Mouse (Mus musculus) limb, embryonic 13.5 days (tissue): ENCODE measurements around the gene Ankrd27. TPM values are rescaled to one million over a fixed set of nuclear protein-coding genes. Genes with fewer than 3 reads are reported as not detected.
A peak's percentile ranks its signal among the peaks of the same experiment; 100 is the strongest.

Source experiments
- ATAC-seq: fragments of 200-750 bp; cut with Nextera tagmentation; 2 replicates; pipeline ENCODE4 v1.8.0; 2017; ENCODE audit warnings: low read depth, moderate number of reproducible peaks, moderate TSS enrichment; ENCODE audit not compliant: low FRiP score
- H3K27ac ChIP-seq: fragments of 300-500 bp; sonication (generic); 2 replicates; pipeline ENCODE4 v1.5.1; 2015; ENCODE audit warnings: inconsistent platforms, mild to moderate bottlenecking, moderate library complexity
- H3K27me3 ChIP-seq: fragments of 300-500 bp; sonication (generic); 2 replicates; pipeline ENCODE4 v1.6.1; 2015; ENCODE audit warnings: mild to moderate bottlenecking, inconsistent platforms
- H3K36me3 ChIP-seq: fragments of 300-500 bp; sonication (generic); 2 replicates; pipeline ENCODE4 v1.6.1; 2015; ENCODE audit warnings: inconsistent platforms, mild to moderate bottlenecking, moderate library complexity
- H3K4me1 ChIP-seq: fragments of 300-500 bp; sonication (generic); 2 replicates; pipeline ENCODE4 v1.6.1; 2015; ENCODE audit warnings: inconsistent platforms
- H3K4me2 ChIP-seq: fragments of 300-500 bp; sonication (generic); replicated peaks from 2 replicates; pipeline ENCODE4 v1.6.1; 2015; ENCODE audit warnings: inconsistent platforms, mild to moderate bottlenecking, moderate library complexity
- H3K4me3 ChIP-seq: fragments of 300-500 bp; sonication (generic); 2 replicates; pipeline ENCODE4 v1.5.1; 2015; ENCODE audit warnings: moderate library complexity, mild to moderate bottlenecking, inconsistent platforms
- H3K9ac ChIP-seq: fragments of 300-500 bp; sonication (generic); 2 replicates; pipeline ENCODE4 v1.6.1; 2015; ENCODE audit warnings: mild to moderate bottlenecking, inconsistent platforms
- H3K9me3 ChIP-seq: fragments of 300-500 bp; sonication (generic); 2 replicates; pipeline ENCODE4 v1.6.1; 2016; ENCODE audit warnings: inconsistent platforms
- WGBS: fragments of 180-500 bp; shearing (Covaris S2); methylation state at CpG from one replicate; pipeline ENCODE4 v1.1.7; 2015; 5-methylcytosine and 5-hydroxymethylcytosine counted together
- polyA plus RNA-seq: library from polyadenylated mRNA; unstranded; fragments of >200 nt; fragmentation: Nextera tagmentation; extraction: Ambion mirVana; gene quantifications from 2 replicates; pipeline ENCODE4 v1.2.1, GENCODE M21; 2015

Gene Ankrd27
- polyA plus RNA-seq = 43.1 and 52.1 TPM in 2 replicates

DNA sequence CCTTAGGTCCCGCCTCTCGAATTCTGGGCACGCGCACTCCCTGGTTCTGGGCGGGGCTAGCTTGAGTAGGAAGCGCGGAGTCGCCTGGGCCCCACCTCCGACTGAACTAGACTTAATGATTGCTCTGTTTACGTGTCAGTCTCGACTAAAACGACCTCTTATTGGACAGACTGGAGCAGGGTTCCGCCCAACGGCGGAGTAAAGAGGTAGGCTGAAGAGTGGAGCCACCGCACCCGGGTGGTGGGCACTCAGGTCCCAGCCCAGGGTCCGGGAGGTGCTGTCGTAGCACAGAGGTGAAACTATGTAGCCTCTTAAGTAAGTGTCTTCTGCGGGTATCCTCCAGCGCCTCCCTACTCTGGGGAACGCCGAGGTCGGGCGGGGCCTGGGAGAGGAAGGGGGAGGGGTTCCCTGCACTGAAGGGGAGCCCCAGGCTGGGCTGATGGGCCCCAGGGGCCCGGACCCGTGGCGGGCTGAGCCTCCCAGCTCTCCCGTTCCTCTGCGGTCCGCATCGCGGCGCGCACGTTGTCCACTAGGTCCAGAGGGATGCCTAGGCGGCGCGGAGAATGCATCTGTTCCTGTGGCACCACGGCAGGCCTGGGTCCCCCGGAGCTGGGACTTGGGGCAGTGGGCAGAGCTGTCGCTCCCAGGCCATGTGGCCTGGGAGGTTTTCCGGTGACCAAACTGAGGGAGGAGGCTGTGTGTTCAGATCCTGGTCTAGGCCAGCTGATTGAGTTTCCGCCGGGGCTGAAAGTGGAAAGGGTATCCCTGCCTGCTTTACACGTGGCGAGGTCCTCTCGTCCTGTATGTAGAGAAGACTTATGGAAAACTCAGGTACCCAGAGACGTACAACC lies at the start of gene Ankrd27:
Gene Ankrd27 (plus strand): TSS at position 190 of the 851 bp plus-strand sequence.
- Histone ChIP-seq H3K36me3 (no peaks in the 10 kb centered on the region), H3K27me3 (peaks cover 37% of the 10 kb centered on the region), H3K9me3 (no peaks in the 10 kb centered on the region; the same call in 1 of the 2 replicates), H3K4me3 (peak within 1 kb of the TSS; percentile 88), H3K4me2 (peak within 1 kb of the TSS; percentile 99), H3K9ac (peak within 1 kb of the TSS; percentile 92), H3K27ac (peak within 1 kb of the TSS; percentile 88), H3K4me1 (peaks cover 49% of the 10 kb centered on the region)
- peak; percentile 95 for ATAC-seq
- under 1% methylated on average over 49 of the region's 49 CpGs for WGBS

DNA sequence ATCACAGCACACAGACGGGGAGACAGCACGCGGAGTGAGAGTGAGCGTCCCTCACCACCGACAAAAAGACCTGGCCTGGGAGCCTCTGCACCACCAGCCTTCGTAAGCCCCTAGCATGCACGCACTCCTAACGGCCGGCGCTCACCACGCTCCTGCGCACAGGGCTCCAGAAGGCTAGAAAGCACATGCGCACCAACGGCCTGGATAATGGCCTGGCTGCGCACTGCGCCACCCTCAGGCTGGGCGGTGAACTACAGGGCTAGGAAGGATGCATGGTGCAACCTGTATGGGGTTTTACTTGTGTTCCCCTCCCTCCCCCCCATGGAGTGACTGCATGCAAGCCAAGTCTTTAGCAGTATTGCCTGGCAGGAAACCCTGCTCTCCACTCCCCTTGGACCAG lies 48.5 kb upstream of the Ankrd27 start, which contains the start of gene Tdrd12:
Gene Tdrd12 (minus strand): TSS at position 184 of the 400 bp plus-strand sequence.
- Histone ChIP-seq H3K4me1 (no peaks in the 10 kb centered on the region), H3K9me3 (no peaks in the 10 kb centered on the region), H3K36me3 (no peaks in the 10 kb centered on the region), H3K9ac (no peak within 1 kb of the TSS), H3K4me2 (no peak within 1 kb of the TSS), H3K27ac (no peak within 1 kb of the TSS), H3K4me3 (no peak within 1 kb of the TSS), H3K27me3 (no peaks in the 10 kb centered on the region)
- WGBS = 91% methylated on average over 17 of the region's 17 CpGs
- ATAC-seq = no peak

DNA sequence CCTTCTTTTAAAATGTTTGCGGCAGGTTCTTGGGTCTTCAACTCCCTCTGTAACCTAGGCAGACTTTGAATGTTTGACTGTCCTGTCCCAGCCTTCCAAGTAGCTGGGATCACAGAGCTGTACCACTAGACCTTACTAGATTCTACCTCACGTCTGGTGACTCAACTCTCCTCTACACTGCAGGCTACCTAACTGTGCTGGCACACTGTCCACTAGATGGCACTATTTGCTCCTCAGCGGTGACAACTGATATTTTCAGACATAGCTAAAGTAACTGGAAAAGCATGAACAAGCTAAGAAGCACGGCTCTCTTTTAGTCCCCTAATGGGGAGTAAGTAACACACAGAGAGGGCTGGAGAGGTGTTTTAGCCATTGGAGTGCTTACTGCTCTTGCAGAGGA lies 40.2 kb upstream of the Ankrd27 start:
- Histone ChIP-seq H3K4me1 (no peaks in the 10 kb centered on the region), H3K9me3 (no peaks in the 10 kb centered on the region), H3K36me3 (peaks cover 36% of the 10 kb centered on the region), H3K4me3 (no peak overlapping the region), H3K9ac (no peak overlapping the region), H3K4me2 (no peak overlapping the region), H3K27ac (no peak overlapping the region), H3K27me3 (no peaks in the 10 kb centered on the region)
- ATAC-seq = peak; percentile 73; the same call in 1 of the 2 replicates
- WGBS = 35% methylated on average over 4 of the region's 4 CpGs

DNA sequence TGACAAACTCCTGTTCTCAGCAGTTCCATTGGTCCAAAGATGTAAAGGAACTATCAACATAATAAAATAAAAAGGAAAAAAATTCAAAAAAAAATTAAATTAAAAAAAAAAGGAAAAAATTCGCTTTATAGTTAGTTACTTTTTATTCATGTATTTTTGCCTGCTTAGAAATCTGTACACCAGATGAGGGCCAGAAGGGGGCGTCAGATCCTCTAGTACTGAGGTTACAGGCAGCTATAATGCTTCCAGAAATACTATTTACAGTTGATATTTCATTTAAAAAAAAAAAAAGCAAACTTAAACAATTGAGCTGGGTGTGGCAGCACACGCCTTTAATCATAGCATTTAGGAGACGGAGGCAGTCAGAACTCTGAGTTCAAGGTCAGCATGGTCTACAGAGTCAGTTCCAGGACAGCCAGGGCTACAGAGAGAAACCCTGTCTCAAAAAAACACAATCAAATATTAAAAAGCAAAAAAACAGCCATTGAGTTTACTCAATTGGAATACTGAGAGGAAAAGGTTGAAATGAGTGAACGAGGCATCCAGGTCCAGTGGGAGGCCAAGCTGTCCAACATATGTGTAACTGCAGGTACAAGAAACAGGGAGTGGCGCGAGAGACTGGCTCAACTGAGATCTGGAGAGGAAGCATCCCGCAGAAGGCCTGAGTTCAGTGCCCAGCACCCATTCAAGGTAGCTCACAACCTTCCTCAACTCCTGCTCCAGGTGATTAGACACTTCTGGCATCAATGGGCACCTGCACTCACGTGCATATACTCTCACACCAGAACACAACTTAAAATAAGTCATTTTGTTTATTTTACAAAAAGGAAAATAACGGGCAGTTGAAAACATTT lies 32.1 kb upstream of the Ankrd27 start:
- H3K9me3 ChIP-seq = no peaks in the 10 kb centered on the region
- H3K27me3 ChIP-seq = no peaks in the 10 kb centered on the region
- no peak overlapping the region for H3K9ac ChIP-seq
- peak overlapping the region; percentile 72 for H3K4me3 ChIP-seq
- ATAC-seq = no peak
- H3K4me1 ChIP-seq = peaks cover 12% of the 10 kb centered on the region
- H3K36me3 ChIP-seq = peaks cover 16% of the 10 kb centered on the region
- WGBS = 65% methylated on average over 10 of the region's 10 CpGs
- no peak overlapping the region for H3K27ac ChIP-seq
- H3K4me2 ChIP-seq = peak overlapping the region; percentile 91

DNA sequence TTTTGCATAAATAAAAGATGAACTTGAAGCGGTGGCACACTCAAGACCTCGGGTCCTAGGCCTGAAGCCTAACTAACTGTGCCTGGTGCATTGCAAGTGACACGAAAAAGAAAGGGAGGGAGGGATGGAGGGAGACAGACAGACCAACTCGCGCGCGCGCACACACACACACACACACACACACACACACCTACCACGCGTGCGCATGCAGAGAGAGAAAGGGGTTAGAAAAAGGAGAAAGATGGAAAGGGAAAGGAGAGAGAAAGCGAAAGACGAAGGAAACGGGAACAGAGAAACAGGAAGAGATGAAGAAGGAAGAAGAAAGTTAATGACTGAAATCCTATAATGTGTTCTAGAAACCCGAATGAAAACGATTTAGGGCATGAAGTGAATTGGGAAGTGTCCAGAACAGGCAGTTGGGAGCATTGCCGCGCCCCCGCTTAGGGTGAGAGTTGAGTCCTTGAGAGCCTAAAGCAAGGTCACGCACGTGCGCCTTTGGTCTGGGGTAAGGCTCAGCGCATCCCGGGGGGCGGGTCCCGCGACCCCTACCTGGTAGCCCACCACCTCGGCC lies 31.4 kb upstream of the Ankrd27 start:
- Histone ChIP-seq H3K27ac (peak overlapping the region; percentile 92), H3K4me1 (peaks cover 12% of the 10 kb centered on the region), H3K27me3 (no peaks in the 10 kb centered on the region), H3K9me3 (no peaks in the 10 kb centered on the region), H3K9ac (peak overlapping the region; percentile 92), H3K36me3 (peaks cover 11% of the 10 kb centered on the region), H3K4me3 (peak overlapping the region; percentile 72), H3K4me2 (peak overlapping the region; percentile 91)
- ATAC-seq = no peak; the same call in 1 of the 2 replicates
- 5% methylated on average over 28 of the region's 28 CpGs for WGBS

DNA sequence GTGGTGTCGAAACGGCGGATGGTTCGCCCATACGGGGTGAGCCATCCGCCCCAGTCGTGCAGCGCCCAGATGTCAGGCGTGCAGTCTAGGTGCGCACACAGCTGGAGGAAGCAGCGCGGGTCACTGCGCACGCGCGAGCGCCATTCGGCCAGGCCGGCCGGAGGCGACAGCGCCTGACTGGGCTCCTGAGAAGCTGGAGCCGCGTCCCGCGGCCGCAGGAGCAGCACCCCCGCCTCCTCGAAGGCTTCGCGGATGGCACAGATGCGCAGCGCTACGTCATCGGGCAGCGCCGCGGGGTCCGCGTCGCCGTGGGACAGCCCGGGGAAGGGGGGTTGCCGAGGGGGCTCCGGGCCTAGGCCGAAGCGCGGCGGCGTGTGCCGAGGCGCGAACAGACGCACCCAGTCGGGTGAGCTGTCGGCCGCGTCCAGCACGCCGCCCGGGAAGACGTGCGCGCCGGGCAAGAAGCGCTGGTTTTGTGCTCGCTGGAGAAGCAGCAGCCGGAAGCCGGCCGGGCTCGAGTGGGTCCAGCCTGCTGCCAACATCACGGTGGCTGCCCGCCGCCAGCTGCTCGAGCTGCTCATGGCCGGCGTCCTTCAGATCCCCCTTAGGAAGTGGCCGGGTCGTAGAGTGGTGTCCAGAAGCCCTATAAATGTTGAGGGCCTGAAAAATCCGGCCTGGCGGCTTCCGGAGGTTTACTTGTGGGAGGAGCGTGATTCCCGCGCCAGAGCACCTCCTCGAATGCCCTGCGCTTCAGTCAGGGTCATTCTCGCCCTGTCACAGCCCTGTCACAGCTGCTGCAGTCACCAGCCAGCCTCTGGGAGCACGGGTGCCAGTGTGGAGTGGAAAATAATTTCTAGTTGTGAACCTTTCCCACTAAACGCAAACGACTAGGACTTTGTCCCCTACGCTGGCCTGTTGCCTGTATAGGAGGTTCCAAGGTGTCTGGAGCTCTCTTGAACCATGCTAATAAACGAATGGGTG lies 30.5 kb upstream of the Ankrd27 start:
- Histone ChIP-seq H3K27me3 (no peaks in the 10 kb centered on the region), H3K36me3 (peaks cover 3% of the 10 kb centered on the region), H3K4me3 (peak overlapping the region; percentile 72), H3K9me3 (no peaks in the 10 kb centered on the region), H3K27ac (peak overlapping the region; percentile 92), H3K4me1 (peaks cover 12% of the 10 kb centered on the region), H3K4me2 (peak overlapping the region; percentile 91), H3K9ac (peak overlapping the region; percentile 92)
- under 1% methylated on average over 93 of the region's 93 CpGs for WGBS
- peak; percentile 95 for ATAC-seq

DNA sequence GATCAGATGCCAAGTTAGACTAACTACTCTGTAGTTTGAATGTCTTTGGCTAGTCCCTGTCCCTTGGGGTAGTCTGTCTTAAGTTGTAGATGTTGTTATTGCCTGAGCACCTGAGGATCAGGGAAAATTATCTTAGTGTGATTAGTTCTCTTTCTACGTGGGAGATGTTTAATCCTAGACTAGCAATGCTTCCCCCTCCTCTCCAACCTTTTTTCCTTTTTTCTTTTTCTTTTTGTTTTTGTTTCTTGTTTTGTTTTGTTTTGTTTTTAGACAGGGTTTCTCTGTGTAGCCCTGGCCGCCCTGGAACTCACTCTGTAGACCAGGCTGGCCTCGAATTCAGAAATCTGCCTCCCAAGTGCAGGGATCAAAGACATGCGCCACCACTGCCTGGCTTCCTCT lies 29.8 kb upstream of the Ankrd27 start, which contains the start of gene Nudt19:
Gene Nudt19 (minus strand): TSS at position 100 of the 399 bp plus-strand sequence.
- peak within 1 kb of the TSS; percentile 92 for H3K27ac ChIP-seq
- H3K27me3 ChIP-seq = no peaks in the 10 kb centered on the region
- H3K36me3 ChIP-seq = no peaks in the 10 kb centered on the region
- 67% methylated on average over 4 of the region's 4 CpGs for WGBS
- H3K9me3 ChIP-seq = no peaks in the 10 kb centered on the region
- peak within 1 kb of the TSS; percentile 92 for H3K9ac ChIP-seq
- peak within 1 kb of the TSS; percentile 72 for H3K4me3 ChIP-seq
- H3K4me1 ChIP-seq = peaks cover 13% of the 10 kb centered on the region
- no peak for ATAC-seq
- peak within 1 kb of the TSS; percentile 91 for H3K4me2 ChIP-seq

DNA sequence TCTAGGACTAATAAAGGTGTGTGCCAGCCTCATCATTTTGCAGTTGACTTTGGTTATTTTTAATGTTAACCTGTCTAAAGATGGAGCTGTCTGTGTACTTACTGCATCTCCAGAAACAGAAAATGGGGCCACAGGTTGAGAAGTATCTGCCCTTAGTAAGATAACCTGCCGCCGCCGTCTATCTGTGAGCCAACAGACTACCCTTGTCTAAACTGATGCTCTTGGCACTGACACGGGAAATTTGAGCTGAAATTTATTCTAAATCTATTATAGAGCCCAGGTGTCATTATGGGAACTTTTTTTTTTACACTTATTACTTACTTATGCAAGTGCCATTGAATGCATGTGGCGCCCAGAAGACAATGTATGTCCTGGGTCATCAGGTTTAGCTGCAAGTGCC lies 29.1 kb upstream of the Ankrd27 start:
- no peak overlapping the region for H3K4me2 ChIP-seq
- ATAC-seq = no peak
- H3K9ac ChIP-seq = no peak overlapping the region
- no peak overlapping the region for H3K27ac ChIP-seq
- H3K36me3 ChIP-seq = no peaks in the 10 kb centered on the region
- peaks cover 15% of the 10 kb centered on the region for H3K4me1 ChIP-seq
- 90% methylated on average over 5 of the region's 5 CpGs for WGBS
- no peaks in the 10 kb centered on the region for H3K27me3 ChIP-seq
- no peaks in the 10 kb centered on the region for H3K9me3 ChIP-seq
- H3K4me3 ChIP-seq = no peak overlapping the region

DNA sequence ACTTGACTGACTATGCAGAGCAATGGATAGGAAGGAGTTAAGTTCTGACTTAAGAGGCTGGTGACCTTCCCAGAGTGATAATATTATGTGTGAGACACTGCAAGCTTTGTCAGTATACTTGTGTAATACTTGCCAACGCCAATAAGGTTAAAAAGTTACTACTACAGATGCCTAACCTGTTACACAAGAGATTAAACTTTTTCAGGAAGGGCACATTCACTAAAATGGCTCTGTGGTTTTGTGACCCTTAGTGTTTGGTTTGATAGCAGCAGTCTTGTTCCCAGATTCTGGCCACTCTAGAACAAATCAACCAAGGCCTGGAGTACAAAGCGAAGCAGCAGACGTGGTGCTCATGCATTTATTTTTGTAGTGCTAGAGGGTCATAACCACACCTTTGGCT lies 28.5 kb upstream of the Ankrd27 start:
- ATAC-seq = no peak
- no peaks in the 10 kb centered on the region for H3K27me3 ChIP-seq
- 81% methylated on average over 3 of the region's 3 CpGs for WGBS
- no peak overlapping the region for H3K4me2 ChIP-seq
- peaks cover 15% of the 10 kb centered on the region for H3K4me1 ChIP-seq
- no peak overlapping the region for H3K27ac ChIP-seq
- H3K9ac ChIP-seq = no peak overlapping the region
- H3K9me3 ChIP-seq = no peaks in the 10 kb centered on the region
- no peak overlapping the region for H3K4me3 ChIP-seq
- no peaks in the 10 kb centered on the region for H3K36me3 ChIP-seq

DNA sequence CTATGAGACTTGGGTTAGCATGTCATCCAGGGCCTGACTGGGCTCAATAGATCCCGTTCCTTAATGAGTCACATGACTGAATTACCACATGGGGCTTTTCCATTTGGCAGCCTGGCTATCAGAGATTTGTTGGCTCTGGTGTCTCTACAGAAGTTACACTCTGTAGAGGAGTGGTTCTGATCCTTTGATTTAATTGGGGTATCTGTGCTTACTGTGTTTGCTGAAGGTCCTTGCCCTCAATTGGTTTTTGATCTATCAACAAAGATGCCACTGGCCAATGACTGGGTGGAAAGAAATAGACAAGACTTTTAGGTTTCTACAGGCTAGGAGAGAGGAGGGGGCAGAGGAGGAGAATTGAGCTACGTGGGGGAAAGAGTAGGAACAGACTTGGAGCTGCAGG lies 27.4 kb upstream of the Ankrd27 start:
- H3K9me3 ChIP-seq = no peaks in the 10 kb centered on the region
- H3K4me2 ChIP-seq = no peak overlapping the region
- H3K27me3 ChIP-seq = no peaks in the 10 kb centered on the region
- no peak overlapping the region for H3K9ac ChIP-seq
- ATAC-seq = no peak
- peaks cover 15% of the 10 kb centered on the region for H3K4me1 ChIP-seq
- no peaks in the 10 kb centered on the region for H3K36me3 ChIP-seq
- 44% methylated on average over 2 of the region's 2 CpGs for WGBS
- H3K4me3 ChIP-seq = no peak overlapping the region
- no peak overlapping the region for H3K27ac ChIP-seq

DNA sequence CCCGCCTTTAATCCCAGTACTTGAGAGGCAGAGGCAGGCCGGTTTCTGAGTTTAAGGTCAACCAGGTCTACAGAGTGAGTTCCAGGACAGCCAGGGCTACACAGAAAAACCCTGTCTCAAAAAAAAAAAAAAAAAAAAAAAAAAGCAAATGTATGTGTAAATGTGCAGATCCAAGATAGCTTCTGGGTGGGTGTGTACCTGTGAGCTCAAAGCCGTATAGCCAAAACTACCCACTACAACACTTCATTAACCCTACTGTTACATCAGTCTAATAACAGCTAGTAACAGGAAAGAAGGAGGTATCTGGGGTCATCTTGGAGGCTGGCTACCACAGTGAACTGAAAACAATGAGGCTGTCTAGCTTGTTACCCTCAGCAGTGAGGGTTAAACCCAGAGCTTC lies 26.2 kb upstream of the Ankrd27 start:
- Histone ChIP-seq H3K4me3 (no peak overlapping the region), H3K27me3 (no peaks in the 10 kb centered on the region), H3K27ac (no peak overlapping the region), H3K9me3 (no peaks in the 10 kb centered on the region), H3K9ac (no peak overlapping the region), H3K4me2 (no peak overlapping the region), H3K4me1 (peaks cover 10% of the 10 kb centered on the region), H3K36me3 (no peaks in the 10 kb centered on the region)
- no peak for ATAC-seq
- 94% methylated on average over 3 of the region's 3 CpGs for WGBS
